Mouse (Mus musculus) hindbrain, embryonic 13.5 days (tissue): ENCODE measurements around the gene Pdf. TPM values are rescaled to one million over a fixed set of nuclear protein-coding genes. Genes with fewer than 3 reads are reported as not detected.
"Not testable (repeated sequence)": the region's sequence is repeated elsewhere in the genome, so short reads cannot be mapped to it uniquely, and the experiment has no call there.

Source experiments
- ATAC-seq: fragments of 200-750 bp; cut with Nextera tagmentation; 2 replicates; pipeline ENCODE4 v1.8.0; 2017; ENCODE audit warnings: moderate TSS enrichment; ENCODE audit not compliant: low FRiP score
- H3K27ac ChIP-seq: fragments of 300-500 bp; sonication (generic); 2 replicates; pipeline ENCODE4 v1.5.1; 2015; ENCODE audit warnings: inconsistent platforms, mild to moderate bottlenecking, moderate library complexity
- H3K27me3 ChIP-seq: fragments of 300-500 bp; sonication (generic); 2 replicates; pipeline ENCODE4 v1.6.1; 2015; ENCODE audit warnings: mild to moderate bottlenecking, inconsistent platforms
- H3K36me3 ChIP-seq: fragments of 300-500 bp; sonication (generic); 2 replicates; pipeline ENCODE4 v1.6.1; 2015; ENCODE audit warnings: mild to moderate bottlenecking, inconsistent platforms
- H3K4me1 ChIP-seq: fragments of 300-500 bp; sonication (generic); replicated peaks from 2 replicates; pipeline ENCODE4 v1.6.1; 2015; ENCODE audit warnings: inconsistent platforms
- H3K4me2 ChIP-seq: fragments of 300-500 bp; sonication (generic); 2 replicates; pipeline ENCODE4 v1.6.1; 2015; ENCODE audit warnings: inconsistent platforms, mild to moderate bottlenecking, moderate library complexity
- H3K4me3 ChIP-seq: fragments of 300-500 bp; sonication (generic); 2 replicates; pipeline ENCODE4 v1.5.1; 2015; ENCODE audit warnings: mild to moderate bottlenecking, inconsistent platforms
- H3K9ac ChIP-seq: fragments of 300-500 bp; sonication (generic); 2 replicates; pipeline ENCODE4 v1.6.1; 2015; ENCODE audit warnings: mild to moderate bottlenecking, inconsistent platforms
- H3K9me3 ChIP-seq: fragments of 300-500 bp; sonication (generic); 2 replicates; pipeline ENCODE4 v1.6.1; 2016; ENCODE audit warnings: inconsistent platforms
- WGBS: fragments of 180-500 bp; shearing (Covaris S2); methylation state at CpG from one replicate; pipeline ENCODE4 v1.1.7; 2015; 5-methylcytosine and 5-hydroxymethylcytosine counted together
- polyA plus RNA-seq: library from polyadenylated mRNA; unstranded; fragments of >200 nt; fragmentation: Nextera tagmentation; extraction: Ambion mirVana; gene quantifications from 2 replicates; pipeline ENCODE4 v1.2.1, GENCODE M21; 2015

Gene Pdf
- polyA plus RNA-seq, 1 experiment from 2014 or later: 38.5 TPM

DNA sequence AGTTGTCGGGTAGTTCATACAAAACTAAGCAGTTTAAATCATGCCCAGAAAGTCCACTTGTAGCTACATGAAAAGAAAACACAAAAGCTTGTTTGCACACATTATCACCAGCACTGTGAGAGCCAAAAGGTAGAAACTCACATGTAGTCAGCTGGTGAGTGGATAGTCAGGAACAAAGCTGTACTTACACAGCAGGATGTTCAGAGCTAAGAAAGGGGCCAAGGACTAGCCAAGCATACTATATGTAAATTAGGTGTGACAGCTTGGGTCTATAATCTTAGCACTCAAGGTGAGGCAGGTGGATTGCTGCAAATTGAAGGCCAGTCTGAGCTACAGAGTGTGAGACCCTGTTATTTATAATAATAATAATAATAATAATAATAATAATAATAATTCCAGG lies 14.2 kb upstream of the Pdf start:
- Histone ChIP-seq H3K4me3 (no peak overlapping the region), H3K27me3 (no peaks in the 10 kb centered on the region), H3K27ac (no peak overlapping the region), H3K4me2 (no peak overlapping the region), H3K4me1 (peaks cover 4% of the 10 kb centered on the region), H3K36me3 (peaks cover 14% of the 10 kb centered on the region), H3K9me3 (no peaks in the 10 kb centered on the region), H3K9ac (no peak overlapping the region)
- no peak for ATAC-seq
- 93% methylated on average over 1 of the region's 1 CpGs for WGBS

DNA sequence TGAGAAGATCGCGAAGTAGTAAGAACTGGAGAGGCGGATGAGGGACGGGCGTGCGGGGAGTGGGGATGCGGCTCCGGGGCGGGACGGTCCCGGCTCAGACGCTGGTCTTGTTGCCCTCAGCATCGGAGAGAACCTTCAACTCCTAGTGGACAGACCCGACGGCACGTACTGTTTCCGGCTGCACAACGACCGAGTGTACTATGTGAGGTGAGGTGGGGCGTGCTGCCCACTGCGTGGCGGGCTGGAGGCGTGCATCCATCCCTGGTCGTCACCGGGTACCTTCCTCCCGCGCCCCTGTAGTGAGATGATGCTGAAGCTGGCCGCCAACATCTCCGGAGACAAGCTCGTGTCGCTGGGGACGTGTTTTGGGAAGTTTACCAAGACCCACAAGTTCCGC lies 8.6 kb upstream of the Pdf start:
- H3K9ac ChIP-seq: peak overlapping the region; percentile 88
- WGBS: 1% methylated on average over 33 of the region's 33 CpGs
- H3K9me3 ChIP-seq: no peaks in the 10 kb centered on the region
- peaks cover 24% of the 10 kb centered on the region for H3K4me1 ChIP-seq
- H3K27me3 ChIP-seq: no peaks in the 10 kb centered on the region
- H3K27ac ChIP-seq: peak overlapping the region; percentile 72; the same call in 1 of the 2 replicates
- peak overlapping the region; percentile 99 for H3K4me2 ChIP-seq
- peak; percentile 77 for ATAC-seq
- H3K36me3 ChIP-seq: peaks cover 41% of the 10 kb centered on the region
- H3K4me3 ChIP-seq: peak overlapping the region; percentile 83

DNA sequence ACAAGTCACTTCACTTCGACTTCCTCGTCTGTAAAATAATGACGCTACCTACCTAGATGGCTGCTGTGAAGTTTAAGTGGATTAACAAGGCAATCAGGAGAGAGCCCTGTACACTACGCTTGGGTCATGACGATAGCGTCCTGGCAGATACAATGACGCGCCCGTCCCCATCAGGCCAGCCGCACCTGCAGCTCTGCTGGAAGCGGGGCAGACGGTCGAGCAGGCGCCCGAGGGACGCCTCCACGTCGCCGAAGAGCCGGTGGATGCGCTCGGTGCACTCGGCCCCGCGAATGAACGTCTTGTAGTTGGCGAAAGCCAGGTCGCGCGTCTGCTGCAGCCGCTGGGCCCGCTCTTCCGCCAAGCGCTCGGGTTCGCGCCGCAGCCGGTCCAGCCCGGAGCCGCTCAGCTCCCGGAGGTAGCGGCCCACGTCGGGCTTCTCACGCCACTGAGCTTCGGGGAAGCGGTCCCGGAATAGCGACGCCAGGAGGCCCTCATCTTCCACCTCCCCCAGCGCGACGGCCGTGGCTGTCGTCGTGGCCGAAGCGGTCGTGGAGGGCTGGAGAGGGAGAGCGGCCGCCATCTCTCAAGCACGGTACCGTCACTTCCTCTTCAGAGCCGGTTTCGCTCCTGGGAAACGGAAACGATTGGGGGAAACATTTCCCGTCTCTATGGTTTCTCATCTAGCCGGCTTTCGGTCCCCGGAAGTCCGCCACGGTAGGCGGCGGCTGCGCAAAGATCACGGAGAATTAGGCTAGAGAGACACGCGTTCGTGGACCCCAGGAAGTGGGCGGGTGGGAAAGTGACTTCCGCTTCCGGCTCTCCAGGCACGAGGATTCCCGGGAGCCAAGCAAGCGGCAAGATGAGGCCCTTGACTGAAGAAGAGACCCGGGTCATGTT lies 7.9 kb upstream of the Pdf start, which contains the start of the genes Cog8 and Nip7:
Gene Cog8, minus strand, starts transcription at position 614 of the 897 bp plus-strand sequence.
Gene Nip7, plus strand, starts transcription at position 802 of the 897 bp plus-strand sequence.
- H3K4me1 ChIP-seq: peaks cover 24% of the 10 kb centered on the region
- WGBS: under 1% methylated on average over 88 of the region's 88 CpGs
- H3K9ac ChIP-seq: peak within 1 kb of the TSS; percentile 90
- H3K27me3 ChIP-seq: no peaks in the 10 kb centered on the region
- peak; percentile 94 for ATAC-seq
- H3K4me3 ChIP-seq: peak within 1 kb of the TSS; percentile 83
- H3K36me3 ChIP-seq: peaks cover 47% of the 10 kb centered on the region
- peak within 1 kb of the TSS; percentile 99 for H3K4me2 ChIP-seq
- peak within 1 kb of the TSS; percentile 91 for H3K27ac ChIP-seq
- H3K9me3 ChIP-seq: no peaks in the 10 kb centered on the region

DNA sequence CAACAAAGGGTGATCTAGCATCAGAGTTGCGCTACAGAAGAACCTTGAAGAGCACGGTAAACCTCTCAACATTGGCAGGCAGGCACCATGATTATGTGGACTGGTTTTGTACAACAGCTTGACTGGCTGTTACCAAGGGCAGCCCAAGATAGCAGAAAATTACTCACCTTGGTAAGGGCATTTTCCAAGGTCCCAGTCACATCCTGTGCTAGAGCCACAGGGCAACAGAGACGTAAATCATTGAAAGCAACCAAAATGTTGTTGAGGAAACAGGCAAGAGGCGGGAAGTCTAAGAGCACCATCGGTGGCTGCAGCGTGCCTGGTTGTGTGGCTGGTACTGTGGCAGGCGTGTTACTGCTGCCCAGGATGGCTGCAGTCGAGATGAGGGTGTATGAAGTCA lies 3.6 kb upstream of the Pdf start:
- no peak for ATAC-seq
- Histone ChIP-seq H3K27ac (no peak overlapping the region), H3K4me2 (no peak overlapping the region), H3K27me3 (no peaks in the 10 kb centered on the region), H3K9me3 (no peaks in the 10 kb centered on the region), H3K9ac (no peak overlapping the region), H3K4me3 (no peak overlapping the region), H3K4me1 (peaks cover 39% of the 10 kb centered on the region), H3K36me3 (peaks cover 56% of the 10 kb centered on the region)
- 98% methylated on average over 8 of the region's 8 CpGs for WGBS

DNA sequence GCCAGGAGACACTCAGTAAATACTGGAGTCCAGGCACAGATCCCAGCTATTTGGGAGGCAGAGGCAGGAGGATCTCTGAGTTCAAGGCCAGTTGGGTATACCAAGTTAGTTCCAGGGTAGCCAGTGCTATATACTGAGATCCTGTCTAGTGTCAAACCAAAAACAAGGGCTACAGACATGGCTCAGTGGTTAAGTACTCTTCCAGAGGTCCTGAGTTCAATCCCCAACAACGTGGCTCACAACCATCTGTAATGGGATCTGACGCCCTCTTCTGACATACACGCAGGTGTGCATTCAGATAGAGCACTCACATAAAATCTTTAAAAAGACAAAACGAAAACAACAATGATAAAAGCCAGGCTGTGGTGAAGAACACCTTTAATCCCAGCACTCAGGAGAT lies 1.1 kb upstream of the Pdf start:
- peaks cover 30% of the 10 kb centered on the region for H3K4me1 ChIP-seq
- peak overlapping the region; percentile 79 for H3K4me2 ChIP-seq
- H3K9ac ChIP-seq: no peak overlapping the region
- 95% methylated on average over 4 of the region's 4 CpGs for WGBS
- H3K27ac ChIP-seq: no peak overlapping the region
- H3K9me3 ChIP-seq: no peaks in the 10 kb centered on the region
- no peaks in the 10 kb centered on the region for H3K27me3 ChIP-seq
- ATAC-seq: no peak
- H3K36me3 ChIP-seq: peaks cover 80% of the 10 kb centered on the region
- peak overlapping the region; percentile 84; the same call in 1 of the 2 replicates for H3K4me3 ChIP-seq

DNA sequence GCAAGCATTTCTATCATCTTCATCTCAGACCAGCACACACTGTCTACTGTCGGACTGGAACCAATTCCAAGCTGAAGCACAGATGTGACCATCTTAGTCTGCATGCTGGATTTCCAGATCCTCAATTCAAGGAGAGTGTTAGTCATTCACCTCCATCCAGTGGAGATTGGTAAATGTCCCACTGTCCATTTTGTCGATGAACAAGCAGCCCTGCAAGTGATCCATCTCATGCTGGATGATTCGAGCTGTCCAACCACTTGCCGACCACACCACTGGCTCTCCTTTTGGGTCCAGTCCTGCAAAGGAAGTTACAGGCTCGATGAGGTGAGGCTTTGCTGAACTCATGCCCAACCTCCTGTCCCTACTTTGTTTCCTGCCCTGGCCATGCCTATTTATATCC lies 1.4 kb downstream of the Pdf start:
- no peaks in the 10 kb centered on the region for H3K9me3 ChIP-seq
- H3K4me2 ChIP-seq: peak overlapping the region; percentile 79; the same call in 1 of the 2 replicates
- H3K27ac ChIP-seq: no peak overlapping the region
- WGBS: 91% methylated on average over 5 of the region's 5 CpGs
- no peak for ATAC-seq
- peaks cover 30% of the 10 kb centered on the region for H3K4me1 ChIP-seq
- H3K27me3 ChIP-seq: no peaks in the 10 kb centered on the region
- H3K4me3 ChIP-seq: peak overlapping the region; percentile 84
- H3K36me3 ChIP-seq: peaks cover 80% of the 10 kb centered on the region
- H3K9ac ChIP-seq: peak overlapping the region; percentile 87; the same call in 1 of the 2 replicates

DNA sequence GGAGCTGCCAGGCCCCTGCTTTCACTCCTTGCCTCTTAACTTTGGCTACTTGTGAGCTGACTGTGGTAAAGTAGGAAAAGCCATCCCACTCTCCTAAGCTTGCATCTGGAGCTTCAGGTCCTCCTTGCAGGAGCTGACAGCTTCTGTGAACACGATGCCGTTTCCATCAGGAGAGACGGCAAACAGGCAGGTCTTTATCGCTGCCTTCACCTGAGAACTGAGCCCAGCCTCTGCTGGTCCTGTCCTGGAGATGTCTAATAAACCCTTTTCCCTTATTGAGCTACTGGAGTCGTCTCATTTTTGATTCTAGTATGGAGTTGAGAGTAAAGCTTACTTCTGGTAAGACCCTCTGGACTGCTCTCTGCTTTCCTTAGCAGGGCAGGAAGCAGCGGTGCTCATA lies 2.9 kb downstream of the Pdf start:
- no peaks in the 10 kb centered on the region for H3K9me3 ChIP-seq
- no peak for ATAC-seq
- WGBS: 91% methylated on average over 6 of the region's 6 CpGs
- H3K4me1 ChIP-seq: peaks cover 30% of the 10 kb centered on the region
- no peak overlapping the region for H3K4me3 ChIP-seq
- no peak overlapping the region for H3K9ac ChIP-seq
- H3K27me3 ChIP-seq: no peaks in the 10 kb centered on the region
- no peak overlapping the region for H3K4me2 ChIP-seq
- peaks cover 80% of the 10 kb centered on the region for H3K36me3 ChIP-seq
- H3K27ac ChIP-seq: no peak overlapping the region

DNA sequence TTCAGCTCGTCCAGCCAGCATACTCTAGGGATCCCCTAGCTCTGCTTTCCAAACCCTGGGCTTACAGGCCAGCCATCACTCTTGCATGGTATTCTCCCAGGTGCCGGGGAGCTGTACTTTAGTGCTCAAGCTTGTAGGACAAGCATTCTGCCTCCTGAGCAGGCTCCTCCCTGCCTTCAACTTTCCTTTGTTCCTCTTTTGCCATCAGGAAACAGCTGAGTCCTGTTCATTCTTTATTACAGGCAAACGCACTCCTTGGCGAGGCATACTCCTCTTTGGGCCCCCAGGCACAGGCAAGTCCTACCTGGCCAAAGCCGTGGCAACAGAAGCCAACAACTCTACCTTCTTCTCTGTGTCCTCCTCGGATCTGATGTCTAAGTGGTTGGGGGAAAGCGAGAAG lies 7.8 kb downstream of the Pdf start:
- Histone ChIP-seq H3K27ac (no peak overlapping the region), H3K36me3 (peaks cover 90% of the 10 kb centered on the region), H3K4me1 (no peaks in the 10 kb centered on the region), H3K27me3 (no peaks in the 10 kb centered on the region), H3K9ac (no peak overlapping the region), H3K9me3 (no peaks in the 10 kb centered on the region), H3K4me3 (no peak overlapping the region), H3K4me2 (no peak overlapping the region)
- WGBS: 90% methylated on average over 7 of the region's 7 CpGs
- no peak for ATAC-seq

DNA sequence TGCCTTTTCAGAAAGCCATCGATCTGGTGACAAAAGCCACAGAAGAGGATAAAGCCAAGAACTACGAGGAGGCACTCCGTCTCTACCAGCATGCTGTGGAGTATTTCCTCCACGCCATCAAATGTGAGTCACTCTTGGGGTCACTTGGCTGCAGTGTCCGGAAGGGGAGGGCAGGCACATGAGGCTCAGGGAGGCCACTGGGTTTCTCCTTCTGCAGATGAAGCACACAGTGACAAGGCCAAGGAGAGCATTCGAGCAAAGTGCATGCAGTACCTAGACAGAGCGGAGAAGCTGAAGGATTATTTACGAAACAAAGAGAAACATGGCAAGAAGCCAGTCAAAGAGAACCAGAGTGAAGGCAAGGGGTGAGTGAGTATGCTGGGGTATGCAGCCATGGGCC lies 11.8 kb downstream of the Pdf start:
- Histone ChIP-seq H3K4me2 (no peak overlapping the region), H3K36me3 (peaks cover 56% of the 10 kb centered on the region), H3K4me3 (no peak overlapping the region), H3K4me1 (peaks cover 24% of the 10 kb centered on the region), H3K9ac (no peak overlapping the region), H3K9me3 (no peaks in the 10 kb centered on the region), H3K27ac (no peak overlapping the region), H3K27me3 (no peaks in the 10 kb centered on the region)
- ATAC-seq: no peak
- WGBS: 92% methylated on average over 8 of the region's 8 CpGs

DNA sequence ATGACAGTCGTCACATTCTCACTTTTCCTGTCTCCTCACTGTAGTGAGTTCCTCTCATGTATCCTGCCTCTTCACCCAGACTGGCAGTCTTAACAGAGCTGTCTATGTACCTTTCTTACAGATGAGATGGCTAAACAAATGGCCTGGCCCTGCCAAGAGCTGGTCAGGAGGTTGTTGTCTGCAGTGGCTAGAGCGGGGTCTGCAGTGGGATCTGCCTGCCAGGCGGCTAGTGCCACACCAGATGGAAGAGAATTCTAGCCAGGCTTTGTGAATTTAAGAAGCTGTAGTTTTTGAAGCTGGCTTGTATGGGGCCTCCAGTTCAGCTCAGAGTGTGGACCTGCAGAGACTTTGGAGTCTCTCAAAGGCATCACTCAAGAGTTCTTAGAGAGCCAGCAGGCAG lies 12.8 kb downstream of the Pdf start:
- H3K4me2 ChIP-seq: no peak overlapping the region
- no peak for ATAC-seq
- 83% methylated on average over 3 of the region's 3 CpGs for WGBS
- peaks cover 24% of the 10 kb centered on the region for H3K4me1 ChIP-seq
- peak overlapping the region; percentile 43; the same call in 1 of the 2 replicates for H3K9ac ChIP-seq
- H3K9me3 ChIP-seq: no peaks in the 10 kb centered on the region
- H3K27ac ChIP-seq: no peak overlapping the region
- H3K4me3 ChIP-seq: no peak overlapping the region
- H3K36me3 ChIP-seq: peaks cover 46% of the 10 kb centered on the region
- no peaks in the 10 kb centered on the region for H3K27me3 ChIP-seq

DNA sequence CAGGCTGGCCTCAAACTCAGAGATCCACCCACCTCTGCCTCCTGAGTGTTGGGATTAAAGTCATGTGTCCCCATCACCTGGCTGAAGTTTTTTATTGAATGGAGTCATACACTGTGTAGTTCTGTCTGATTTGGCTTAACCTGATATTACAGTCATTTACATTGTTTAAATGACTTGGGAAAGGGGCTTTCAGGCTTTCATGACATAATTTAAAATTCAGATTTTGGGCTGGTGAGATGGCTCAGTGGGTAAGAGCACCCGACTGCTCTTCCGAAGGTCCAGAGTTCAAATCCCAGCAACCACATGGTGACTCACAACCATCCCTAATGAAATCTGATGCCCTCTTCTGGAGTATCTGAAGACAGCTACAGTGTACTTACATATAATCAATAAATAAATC lies 14.8 kb downstream of the Pdf start:
- H3K9me3 ChIP-seq, H3K9ac ChIP-seq, ATAC-seq, H3K4me3 ChIP-seq, H3K4me2 ChIP-seq, H3K27me3 ChIP-seq, H3K27ac ChIP-seq: not testable (repeated sequence)
- WGBS: 84% methylated on average over 2 of the region's 2 CpGs
- peaks cover 24% of the 10 kb centered on the region for H3K4me1 ChIP-seq
- peaks cover 26% of the 10 kb centered on the region for H3K36me3 ChIP-seq

DNA sequence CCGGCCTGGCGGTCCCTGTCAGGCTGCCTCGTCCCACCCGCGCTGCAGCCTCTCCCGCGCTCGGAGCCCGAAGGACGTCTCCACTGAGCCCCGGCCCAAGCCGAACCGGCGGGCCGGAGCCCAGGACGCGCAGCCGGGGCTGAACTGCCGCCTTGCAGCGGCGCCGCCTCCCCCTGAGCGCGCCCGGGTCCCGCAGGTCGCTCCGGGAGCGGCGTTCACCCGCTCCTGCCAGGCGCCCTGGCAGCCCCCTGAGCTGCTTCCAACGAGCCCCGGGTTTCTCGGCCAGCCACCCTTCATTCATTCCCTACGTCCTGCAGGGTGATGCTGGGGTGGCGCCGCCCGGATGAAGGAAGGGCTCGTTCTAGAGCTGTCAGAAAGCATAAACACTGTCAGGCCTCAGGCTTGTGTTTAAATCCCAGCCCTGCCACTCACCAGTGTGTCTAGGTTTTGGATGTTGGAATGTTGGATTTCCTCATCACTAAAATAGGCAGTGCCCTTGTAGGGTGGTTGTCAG lies 16.8 kb downstream of the Pdf start:
- no peaks in the 10 kb centered on the region for H3K9me3 ChIP-seq
- ATAC-seq: 0 out of 2 replicates have a peak, but pooled peaks have one; percentile 53
- peak overlapping the region; percentile 98 for H3K9ac ChIP-seq
- under 1% methylated on average over 40 of the region's 40 CpGs for WGBS
- peak overlapping the region; percentile 89 for H3K4me3 ChIP-seq
- 0 out of 2 replicates have a peak, but pooled peaks cover 2% of the 10 kb centered on the region for H3K27me3 ChIP-seq
- peak overlapping the region; percentile 90 for H3K27ac ChIP-seq
- peak overlapping the region; percentile 76 for H3K4me2 ChIP-seq
- H3K36me3 ChIP-seq: peaks cover 16% of the 10 kb centered on the region
- peaks cover 24% of the 10 kb centered on the region for H3K4me1 ChIP-seq
